Mouse (Mus musculus) kidney, postnatal 0 days (tissue): ENCODE measurements around the gene Ier2. TPM values are rescaled to one million over a fixed set of nuclear protein-coding genes. Genes with fewer than 3 reads are reported as not detected.
"Not testable (repeated sequence)": the region's sequence is repeated elsewhere in the genome, so short reads cannot be mapped to it uniquely, and the experiment has no call there.

Experiments used
- ATAC-seq: fragments of 200-750 bp; cut with Nextera tagmentation; replicated peaks from 2 replicates; pipeline ENCODE4 v1.8.0; 2017; ENCODE audit warnings: low read depth, moderate number of reproducible peaks, moderate TSS enrichment, moderate library complexity; ENCODE audit not compliant: low FRiP score
- DNase-seq: peaks from one replicate; pipeline ENCODE4 v3.0.0-alpha.2; 2016; ENCODE audit warnings: low spot score
- H3K27ac ChIP-seq: fragments of 300-500 bp; sonication (generic); 2 replicates; pipeline ENCODE4 v1.5.1; 2014; ENCODE audit warnings: mild to moderate bottlenecking
- H3K27me3 ChIP-seq: fragments of 300-500 bp; sonication (generic); 2 replicates; pipeline ENCODE4 v1.6.1; 2014; ENCODE audit warnings: low read length, mixed read lengths; ENCODE audit not compliant: insufficient read depth
- H3K36me3 ChIP-seq: fragments of 300-500 bp; sonication (generic); 2 replicates; pipeline ENCODE4 v1.6.1; 2014; ENCODE audit warnings: low read length, mixed read lengths; ENCODE audit not compliant: insufficient read depth
- H3K4me1 ChIP-seq: fragments of 300-500 bp; sonication (generic); replicated peaks from 2 replicates; pipeline ENCODE4 v1.6.1; 2014; ENCODE audit warnings: antibody characterized with exemption, low read length, mixed read lengths; ENCODE audit not compliant: insufficient read depth
- H3K4me2 ChIP-seq: fragments of 300-500 bp; sonication (generic); 2 replicates; pipeline ENCODE4 v1.6.1; 2014; ENCODE audit warnings: mild to moderate bottlenecking, low read length, moderate library complexity, mixed read lengths
- H3K4me3 ChIP-seq: fragments of 300-500 bp; sonication (generic); replicated peaks from 2 replicates; pipeline ENCODE4 v1.5.1; 2014; ENCODE audit warnings: low read depth, low read length
- H3K9ac ChIP-seq: fragments of 300-500 bp; sonication (generic); 2 replicates; pipeline ENCODE4 v1.6.1; 2014; ENCODE audit warnings: low read depth, low read length
- H3K9me3 ChIP-seq: fragments of 300-500 bp; sonication (generic); replicated peaks from 2 replicates; pipeline ENCODE4 v1.6.1; 2016; ENCODE audit warnings: low read length, inconsistent platforms, mixed read lengths
- CTCF ChIP-seq: IDR thresholded peaks from 2 replicates; pipeline ENCODE4 v1.5.1; 2016; ENCODE audit warnings: antibody characterized with exemption, low read depth, mild to moderate bottlenecking, moderate library complexity
- WGBS: fragments of 180-500 bp; shearing (Covaris S2); extraction: QIAGEN DNeasy Blood & Tissue Kit; methylation state at CpG from one replicate; pipeline ENCODE4 v1.1.7; 2014; 5-methylcytosine and 5-hydroxymethylcytosine counted together
- polyA plus RNA-seq: library from polyadenylated mRNA; unstranded; fragments of >200 nt; fragmentation: Nextera tagmentation; extraction: Ambion mirVana; gene quantifications from 2 replicates; pipeline ENCODE4 v1.2.1, GENCODE M21; 2015

The Ier2 gene
- polyA plus RNA-seq, 1 experiment from 2014 or later, result 83.8 TPM

GRCm38 (mm10) chr8:84682257-84682656 lies 19.6 kb upstream of the Ier2 start:
- Histone ChIP-seq H3K4me2 (no peak overlapping the region), H3K36me3 (no peaks in the 10 kb centered on the region), H3K27ac (no peak overlapping the region), H3K4me3 (no peak overlapping the region), H3K9me3 (no peaks in the 10 kb centered on the region), H3K27me3 (no peaks in the 10 kb centered on the region), H3K9ac (no peak overlapping the region), H3K4me1 (peaks cover 15% of the 10 kb centered on the region)
- TF ChIP-seq CTCF, result no peak
- no peak for DNase-seq
- no peak for ATAC-seq
- WGBS, result 75% methylated on average over 2 of the region's 2 CpGs

- no peak overlapping the region for H3K27ac ChIP-seq
- WGBS, result 84% methylated on average over 2 of the region's 2 CpGs
- H3K4me1 ChIP-seq, result peaks cover 13% of the 10 kb centered on the region
- no peak overlapping the region for H3K4me2 ChIP-seq
- H3K9ac ChIP-seq, result no peak overlapping the region
- H3K9me3 ChIP-seq, result no peaks in the 10 kb centered on the region
- DNase-seq (no peak), ATAC-seq (no peak)
- H3K27me3 ChIP-seq, result no peaks in the 10 kb centered on the region
- no peak for TF ChIP-seq CTCF
- 0 out of 2 replicates have a peak, but pooled peaks cover under 1% of the 10 kb centered on the region for H3K36me3 ChIP-seq
- H3K4me3 ChIP-seq, result no peak overlapping the region
Observed at GRCm38 (mm10) chr8:84681476-84681875, 18.8 kb upstream of the Ier2 start.

- TF ChIP-seq CTCF, result no peak
- Histone ChIP-seq H3K9me3 (no peaks in the 10 kb centered on the region), H3K36me3 (peaks cover 34% of the 10 kb centered on the region), H3K4me3 (no peak overlapping the region), H3K4me1 (no peaks in the 10 kb centered on the region), H3K9ac (no peak overlapping the region), H3K4me2 (no peak overlapping the region), H3K27me3 (no peaks in the 10 kb centered on the region), H3K27ac (no peak overlapping the region)
- no peak for ATAC-seq
- DNase-seq, result no peak
- 84% methylated on average over 5 of the region's 5 CpGs for WGBS
Observed at GRCm38 (mm10) chr8:84677305-84677704, 14.7 kb upstream of the Ier2 start.

- H3K9ac ChIP-seq, H3K4me2 ChIP-seq, H3K27me3 ChIP-seq, H3K9me3 ChIP-seq, H3K4me1 ChIP-seq, H3K4me3 ChIP-seq, DNase-seq: not testable (repeated sequence)
- H3K27ac ChIP-seq, result peak overlapping the region; percentile 69
- peak; percentile 52 for ATAC-seq
- 51% methylated on average over 5 of the region's 5 CpGs for WGBS
- H3K36me3 ChIP-seq, result peaks cover 26% of the 10 kb centered on the region
Observed at GRCm38 (mm10) chr8:84670295-84671006, 7.8 kb upstream of the Ier2 start.

GRCm38 (mm10) chr8:84668731-84669485 lies 6.3 kb upstream of the Ier2 start:
- no peak overlapping the region for H3K9ac ChIP-seq
- H3K4me2 ChIP-seq, result no peak overlapping the region
- no peak for ATAC-seq
- no peak for TF ChIP-seq CTCF
- no peak overlapping the region for H3K4me3 ChIP-seq
- no peaks in the 10 kb centered on the region for H3K27me3 ChIP-seq
- H3K9me3 ChIP-seq, result no peaks in the 10 kb centered on the region
- peaks cover 12% of the 10 kb centered on the region for H3K36me3 ChIP-seq
- 65% methylated on average over 6 of the region's 6 CpGs for WGBS
- DNase-seq, result peak; percentile 37
- no peak overlapping the region for H3K27ac ChIP-seq
- H3K4me1 ChIP-seq, result peaks cover 6% of the 10 kb centered on the region; the same call in 1 of the 2 replicates

- no peak overlapping the region for H3K4me3 ChIP-seq
- H3K4me2 ChIP-seq, result no peak overlapping the region
- no peaks in the 10 kb centered on the region for H3K9me3 ChIP-seq
- no peak overlapping the region for H3K9ac ChIP-seq
- peaks cover 11% of the 10 kb centered on the region; the same call in 1 of the 2 replicates for H3K4me1 ChIP-seq
- ATAC-seq, result no peak
- H3K36me3 ChIP-seq, result peaks cover 6% of the 10 kb centered on the region; the same call in 1 of the 2 replicates
- H3K27me3 ChIP-seq, result no peaks in the 10 kb centered on the region
- TF ChIP-seq CTCF, result no peak
- 77% methylated on average over 1 of the region's 1 CpGs for WGBS
- no peak for DNase-seq
- no peak overlapping the region for H3K27ac ChIP-seq
Observed at GRCm38 (mm10) chr8:84668081-84668480, 5.4 kb upstream of the Ier2 start.
